Mouse (Mus musculus): ENCODE data around the gene Slc29a2.

Gene Slc29a2

GRCm38 (mm10) chr19:5032686-5033085, 9.0 kb downstream of the Slc29a2 start:
- DNase-seq (ENCODE audit: low read depth in 1 of 2, low spot score in 2 of 2): no peak

GRCm38 (mm10) chr19:5036577-5036976, 12.9 kb downstream of the Slc29a2 start:
- no peak for DNase-seq (ENCODE audit: low read depth in 1 of 2, low spot score in 2 of 2)

- peak in 1 of 2 experiments; percentile 59 for DNase-seq (ENCODE audit: low read depth in 1 of 2, low spot score in 2 of 2)
Observed at GRCm38 (mm10) chr19:5037678-5038571, 14.3 kb downstream of the Slc29a2 start.

- peak; percentile 55 to 71 for DNase-seq (ENCODE audit: low read depth in 1 of 2, low spot score in 2 of 2)
Observed at GRCm38 (mm10) chr19:5038709-5039156, 15.1 kb downstream of the Slc29a2 start, which contains the start of the genes B4gat1 and AC124502.3. Gene B4gat1 (plus strand): TSS chr19:5038826. Gene AC124502.3 (plus strand): TSS chr19:5038891.

GRCm38 (mm10) chr19:5039301-5040114, 15.8 kb downstream of the Slc29a2 start:
- DNase-seq (ENCODE audit: low read depth in 1 of 2, low spot score in 2 of 2): no peak

- peak; percentile 57 to 79 for DNase-seq (ENCODE audit: low read depth in 1 of 2, low spot score in 2 of 2)
Observed at GRCm38 (mm10) chr19:5040862-5041523, 17.3 kb downstream of the Slc29a2 start, which contains the start of gene Brms1. Gene Brms1 (plus strand): TSS chr19:5041354.

DNA sequence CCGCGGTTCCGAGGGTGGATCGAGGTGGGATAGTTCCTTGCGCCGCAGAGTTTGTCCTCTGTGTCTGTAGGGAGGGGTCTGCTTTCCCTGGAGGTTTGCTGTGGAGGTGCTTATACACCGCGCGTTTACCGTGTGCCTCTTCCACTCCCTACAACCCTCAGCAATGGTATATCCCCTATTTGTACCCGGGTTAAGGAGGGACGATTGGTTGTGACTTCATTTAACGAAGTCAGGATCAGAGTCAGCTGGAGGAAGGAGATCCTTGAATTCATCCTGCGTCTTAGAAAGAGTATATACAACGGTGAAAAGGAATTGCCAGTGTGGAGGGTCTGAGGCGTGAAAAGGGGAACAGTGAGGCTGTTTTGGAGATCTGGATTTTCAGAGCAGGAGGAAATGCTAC, 17.9 kb downstream of the Slc29a2 start:
- no peak for DNase-seq (ENCODE audit: low read depth in 1 of 2, low spot score in 2 of 2)

- no peak for DNase-seq (ENCODE audit: low read depth in 1 of 2, low spot score in 2 of 2)
Observed at GRCm38 (mm10) chr19:5045531-5045930, 21.9 kb downstream of the Slc29a2 start.

DNA sequence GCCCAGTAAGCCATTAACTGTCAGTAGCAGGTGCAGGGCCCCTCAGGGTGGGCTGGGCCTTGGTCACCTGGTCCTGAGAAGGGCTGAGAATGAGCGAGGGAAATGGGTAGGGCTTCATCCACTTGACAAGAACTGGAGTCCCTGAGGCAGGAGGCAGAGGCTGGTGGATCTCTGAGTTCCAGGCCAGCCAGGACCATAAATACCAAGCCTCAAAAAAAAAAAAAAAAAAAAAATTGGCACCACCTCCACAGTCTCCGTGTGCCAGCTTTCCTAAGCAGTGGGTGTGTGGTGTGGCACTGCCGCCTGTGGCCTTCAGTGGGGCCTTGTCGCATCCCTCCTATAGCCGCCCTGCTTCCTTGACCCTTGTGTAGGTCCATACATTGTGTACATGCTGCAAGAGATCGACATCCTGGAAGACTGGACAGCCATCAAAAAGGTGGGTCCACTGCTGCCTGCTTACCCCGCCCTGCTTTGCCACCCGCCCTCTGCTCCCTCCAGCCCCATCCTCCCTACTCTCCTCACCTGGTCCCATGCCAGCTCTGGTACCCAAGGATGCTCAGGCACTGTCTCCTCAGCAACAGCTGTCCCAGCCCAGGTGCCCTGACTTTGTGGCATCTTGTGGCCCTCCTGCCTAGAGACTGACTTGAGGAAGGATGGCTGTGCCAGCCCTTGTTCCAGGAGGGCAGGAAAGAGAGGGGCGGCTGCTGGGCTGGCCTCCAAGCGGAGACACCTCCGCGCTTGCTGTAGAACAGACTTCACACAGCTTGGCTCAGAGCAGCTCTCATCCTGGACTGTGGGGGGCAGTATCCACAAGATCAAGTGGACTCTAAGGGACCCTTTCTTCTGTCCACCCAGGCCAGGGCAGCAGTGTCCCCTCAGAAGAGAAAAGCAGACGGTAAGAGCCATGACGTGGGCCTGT, 24.7 kb downstream of the Slc29a2 start:
- DNase-seq (ENCODE audit: low read depth in 1 of 2, low spot score in 2 of 2): no peak

GRCm38 (mm10) chr19:5049325-5049724, 25.7 kb downstream of the Slc29a2 start:
- DNase-seq (ENCODE audit: low read depth in 1 of 2, low spot score in 2 of 2): no peak

- DNase-seq (ENCODE audit: low read depth in 1 of 2, low spot score in 2 of 2): no peak
Observed at GRCm38 (mm10) chr19:5050047-5050905, 26.6 kb downstream of the Slc29a2 start, which contains the start of gene Rin1. Gene Rin1 (plus strand): TSS chr19:5050481.

GRCm38 (mm10) chr19:5051031-5051430, 27.4 kb downstream of the Slc29a2 start:
- no peak for DNase-seq (ENCODE audit: low read depth in 1 of 2, low spot score in 2 of 2)

DNA sequence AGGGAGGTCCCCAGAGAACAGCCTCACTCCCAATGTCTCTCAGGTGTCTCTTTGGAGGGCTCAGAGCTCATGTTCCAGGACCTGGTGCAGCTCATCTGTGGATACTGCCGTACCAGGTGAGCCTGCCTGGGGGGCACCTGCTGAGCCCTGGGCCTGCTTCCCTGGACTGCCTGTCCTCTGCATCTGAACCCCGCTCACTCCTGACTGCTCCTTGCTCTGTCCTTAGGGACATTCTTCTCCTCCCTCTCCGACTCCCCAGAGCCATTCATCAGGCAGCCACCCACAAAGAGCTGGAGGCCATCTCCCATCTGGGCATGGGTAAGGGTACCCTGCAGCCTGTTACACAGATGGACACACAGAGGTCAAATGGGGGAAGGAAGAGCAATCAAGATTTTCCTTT, 27.9 kb downstream of the Slc29a2 start:
- no peak for DNase-seq (ENCODE audit: low read depth in 1 of 2, low spot score in 2 of 2)

DNA sequence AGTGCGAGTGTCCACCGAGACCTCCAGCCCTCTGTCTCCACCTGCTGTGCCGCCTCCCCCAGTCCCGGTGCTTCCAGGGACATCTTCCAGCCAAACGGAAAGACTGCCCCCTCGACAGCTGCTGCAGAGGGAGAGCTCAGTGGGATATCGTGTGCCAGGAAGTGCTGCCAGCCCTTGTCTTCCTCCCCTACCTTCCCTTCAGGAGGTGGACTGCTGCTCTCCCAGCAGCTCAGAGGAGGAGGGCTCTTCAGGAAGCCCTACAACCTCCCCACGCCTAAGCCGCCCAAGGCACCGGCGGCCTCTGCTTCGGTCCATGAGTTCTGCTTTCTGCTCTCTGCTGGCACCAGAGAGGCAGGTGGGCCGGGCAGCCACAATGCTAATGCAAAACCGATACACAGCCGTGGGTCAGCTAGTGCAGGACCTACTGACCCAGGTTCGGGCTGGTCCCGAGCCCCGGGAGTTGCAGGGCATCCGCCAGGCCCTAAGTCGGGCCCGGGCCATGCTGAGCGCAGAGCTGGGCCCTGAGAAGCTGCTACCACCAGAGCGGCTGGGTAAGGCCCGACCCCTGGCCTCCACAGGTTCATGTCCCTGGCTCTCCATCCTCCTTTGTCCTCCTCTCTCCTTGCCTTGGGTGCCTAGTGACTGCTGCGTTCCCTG, 28.6 kb downstream of the Slc29a2 start:
- no peak for DNase-seq (ENCODE audit: low read depth in 1 of 2, low spot score in 2 of 2)

DNA sequence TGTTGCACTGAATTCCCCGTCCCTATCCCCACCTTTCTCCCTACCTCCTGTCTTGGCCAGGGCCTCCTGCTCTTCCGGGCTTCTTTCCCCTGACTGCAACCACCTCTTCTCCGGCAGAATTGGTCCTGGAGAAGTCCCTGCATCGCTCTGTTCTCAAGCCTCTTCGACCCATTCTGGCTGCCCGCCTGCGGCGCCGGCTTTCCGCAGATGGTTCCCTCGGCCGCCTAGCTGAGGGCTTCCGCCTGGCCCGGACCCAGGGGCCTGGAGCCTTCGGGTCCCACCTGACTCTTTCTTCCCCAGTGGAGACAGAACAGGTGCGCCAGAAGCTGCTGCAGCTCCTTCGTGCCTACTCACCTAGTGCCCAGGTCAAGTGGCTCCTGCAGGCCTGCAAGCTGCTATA, 29.2 kb downstream of the Slc29a2 start:
- no peak for DNase-seq (ENCODE audit: low read depth in 1 of 2, low spot score in 2 of 2)

- DNase-seq (ENCODE audit: low read depth in 1 of 2, low spot score in 2 of 2): no peak
Observed at GRCm38 (mm10) chr19:5053909-5054308, 30.2 kb downstream of the Slc29a2 start.

GRCm38 (mm10) chr19:5056251-5056650, 32.6 kb downstream of the Slc29a2 start:
- DNase-seq (ENCODE audit: low read depth in 1 of 2, low spot score in 2 of 2): no peak
